Mouse (Mus musculus) megakaryocyte, embryonic 14.5 days (primary cell): Measurements from ENCODE around the gene Slc29a4.

Experiments used
- FLI1 ChIP-seq: IDR thresholded peaks from 2 replicates; pipeline ENCODE4 v1.6.1; 2012; ENCODE audit warnings: low read length, inconsistent platforms, mixed read lengths
- GATA1 ChIP-seq: IDR thresholded peaks from 3 replicates; pipeline ENCODE4 v1.6.1; 2012; ENCODE audit warnings: mixed read lengths, low read length, inconsistent platforms, borderline replicate concordance

DNA sequence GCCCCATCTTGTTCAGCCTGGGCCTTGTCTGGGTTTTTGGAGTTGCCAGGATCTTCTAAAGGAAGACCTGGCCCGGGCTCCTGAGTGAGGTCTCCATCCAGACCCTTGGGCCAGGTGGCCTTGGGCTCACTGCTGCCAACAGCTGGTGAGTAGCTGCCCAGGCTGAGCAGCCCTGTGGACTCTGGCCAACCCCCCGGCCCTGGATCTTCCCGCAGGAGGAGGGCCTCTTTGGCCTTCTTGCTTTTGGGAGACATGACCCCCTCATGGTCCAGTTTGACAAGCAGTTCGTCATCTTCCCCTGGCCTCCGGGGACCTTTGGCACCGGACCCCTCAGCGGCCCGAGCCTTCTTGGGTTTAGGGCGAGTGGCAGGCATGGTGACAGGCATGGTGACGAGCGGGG is 39.6 kb downstream of the Slc29a4 start:
- TF ChIP-seq GATA1: no peak
- no peak for TF ChIP-seq FLI1
